Mouse (Mus musculus) embryonic facial prominence, embryonic 15.5 days (tissue): ENCODE results near the gene Rad18. TPM values are rescaled to one million over a fixed set of nuclear protein-coding genes. Genes with fewer than 3 reads are reported as not detected.
"Not testable (repeated sequence)": the region's sequence is repeated elsewhere in the genome, so short reads cannot be mapped to it uniquely, and the experiment has no call there.

Experiments used
- ATAC-seq: fragments of 200-750 bp; cut with Nextera tagmentation; 2 replicates; pipeline ENCODE4 v1.8.0; 2017; ENCODE audit warnings: low read depth, moderate TSS enrichment; ENCODE audit not compliant: insufficient number of reproducible peaks, low FRiP score, low TSS enrichment
- H3K27ac ChIP-seq: fragments of 300-500 bp; sonication (generic); replicated peaks from 2 replicates; pipeline ENCODE4 v1.5.1; 2015; ENCODE audit warnings: mild to moderate bottlenecking, inconsistent platforms
- H3K27me3 ChIP-seq: fragments of 300-500 bp; sonication (generic); 2 replicates; pipeline ENCODE4 v1.6.1; 2015; ENCODE audit warnings: inconsistent platforms
- H3K36me3 ChIP-seq: fragments of 300-500 bp; sonication (generic); 2 replicates; pipeline ENCODE4 v1.6.1; 2015; ENCODE audit warnings: mild to moderate bottlenecking, inconsistent platforms
- H3K4me1 ChIP-seq: fragments of 300-500 bp; sonication (generic); 2 replicates; pipeline ENCODE4 v1.6.1; 2015; ENCODE audit warnings: inconsistent platforms
- H3K4me2 ChIP-seq: fragments of 300-500 bp; sonication (generic); replicated peaks from 2 replicates; pipeline ENCODE4 v1.6.1; 2015; ENCODE audit warnings: mild to moderate bottlenecking, inconsistent platforms
- H3K4me3 ChIP-seq: fragments of 300-500 bp; sonication (generic); replicated peaks from 2 replicates; pipeline ENCODE4 v1.5.1; 2015; ENCODE audit warnings: mild to moderate bottlenecking, inconsistent platforms
- H3K9ac ChIP-seq: fragments of 300-500 bp; sonication (generic); 2 replicates; pipeline ENCODE4 v1.6.1; 2015; ENCODE audit warnings: inconsistent platforms
- H3K9me3 ChIP-seq: fragments of 300-500 bp; sonication (generic); replicated peaks from 2 replicates; pipeline ENCODE4 v1.6.1; 2016; ENCODE audit warnings: inconsistent platforms
- WGBS: fragments of 180-500 bp; shearing (Covaris S2); methylation state at CpG from one replicate; pipeline ENCODE4 v1.1.7; 2015; 5-methylcytosine and 5-hydroxymethylcytosine counted together
- polyA plus RNA-seq: library from polyadenylated mRNA; unstranded; fragments of >200 nt; fragmentation: Nextera tagmentation; extraction: Ambion mirVana; gene quantifications from 2 replicates; pipeline ENCODE4 v1.2.1, GENCODE M21; 2015

Rad18 gene
- polyA plus RNA-seq, 1 experiment from 2014 or later, result 30.2 TPM

- no peaks in the 10 kb centered on the region; the same call in 1 of the 2 replicates for H3K36me3 ChIP-seq
- no peak overlapping the region for H3K4me2 ChIP-seq
- H3K27ac ChIP-seq, result no peak overlapping the region
- ATAC-seq, result no peak
- no peaks in the 10 kb centered on the region for H3K9me3 ChIP-seq
- WGBS, result 89% methylated on average over 4 of the region's 4 CpGs
- H3K4me1 ChIP-seq, result peaks cover 12% of the 10 kb centered on the region
- H3K4me3 ChIP-seq, result no peak overlapping the region
- no peak overlapping the region for H3K9ac ChIP-seq
- no peaks in the 10 kb centered on the region for H3K27me3 ChIP-seq
Observed at GRCm38 (mm10) chr6:112725468-112725867, 29.0 kb upstream of the Rad18 start.

- H3K27ac ChIP-seq, result no peak overlapping the region
- no peaks in the 10 kb centered on the region for H3K27me3 ChIP-seq
- no peak overlapping the region for H3K9ac ChIP-seq
- H3K4me3 ChIP-seq, result no peak overlapping the region
- no peak overlapping the region for H3K4me2 ChIP-seq
- no peaks in the 10 kb centered on the region for H3K9me3 ChIP-seq
- no peaks in the 10 kb centered on the region for H3K4me1 ChIP-seq
- ATAC-seq, result no peak
- no peaks in the 10 kb centered on the region; the same call in 1 of the 2 replicates for H3K36me3 ChIP-seq
- WGBS, result 83% methylated on average over 5 of the region's 5 CpGs
Observed at GRCm38 (mm10) chr6:112720409-112721080, 24.1 kb upstream of the Rad18 start.

DNA sequence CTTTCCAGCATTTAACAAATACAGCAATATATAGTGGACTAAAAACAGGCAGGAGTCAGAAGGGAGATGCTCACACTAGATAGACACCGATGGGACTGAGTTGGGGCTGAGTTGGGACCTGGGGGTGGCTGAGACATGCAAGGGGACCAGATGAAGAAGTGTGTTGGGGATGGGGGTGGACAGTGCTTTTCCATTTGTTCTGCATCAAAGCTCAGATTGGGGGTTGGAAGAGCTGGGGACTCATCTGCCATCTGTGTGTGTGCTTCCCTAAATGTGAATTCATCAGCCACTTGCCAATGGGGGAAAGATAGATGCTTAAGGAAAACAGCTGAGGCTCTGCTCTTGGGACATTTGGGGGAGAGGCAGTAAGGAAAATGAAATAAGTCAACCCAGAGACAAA is 23.5 kb upstream of the Rad18 start:
- Histone ChIP-seq H3K9ac (no peak overlapping the region), H3K27me3 (no peaks in the 10 kb centered on the region), H3K36me3 (no peaks in the 10 kb centered on the region; the same call in 1 of the 2 replicates), H3K4me3 (no peak overlapping the region), H3K4me1 (no peaks in the 10 kb centered on the region), H3K9me3 (no peaks in the 10 kb centered on the region), H3K4me2 (no peak overlapping the region), H3K27ac (no peak overlapping the region)
- no peak for ATAC-seq
- WGBS, result 98% methylated on average over 1 of the region's 1 CpGs

DNA sequence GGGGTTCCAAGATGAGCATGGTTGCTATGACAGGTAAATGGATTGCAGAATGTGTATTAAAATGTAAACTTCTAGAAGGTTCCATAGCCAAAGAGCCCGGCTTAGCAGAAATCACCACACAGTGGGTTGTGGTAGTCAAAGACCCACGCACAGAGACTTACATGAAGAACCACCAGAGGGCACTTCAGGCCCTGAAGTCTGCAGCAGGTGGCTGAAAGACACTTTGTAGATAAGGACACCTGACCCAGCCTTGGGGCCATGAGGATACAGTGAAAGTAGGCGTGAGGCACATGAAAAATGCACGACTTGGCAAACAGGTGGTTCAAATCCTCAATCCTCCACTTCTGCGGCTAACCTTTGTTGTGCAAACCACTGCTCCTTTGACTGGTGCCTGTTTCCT is 20.7 kb upstream of the Rad18 start:
- Histone ChIP-seq H3K27me3 (no peaks in the 10 kb centered on the region), H3K27ac (no peak overlapping the region), H3K9ac (no peak overlapping the region), H3K4me1 (no peaks in the 10 kb centered on the region), H3K4me3 (no peak overlapping the region), H3K36me3 (no peaks in the 10 kb centered on the region), H3K9me3 (no peaks in the 10 kb centered on the region), H3K4me2 (no peak overlapping the region)
- 50% methylated on average over 5 of the region's 5 CpGs for WGBS
- ATAC-seq, result no peak

DNA sequence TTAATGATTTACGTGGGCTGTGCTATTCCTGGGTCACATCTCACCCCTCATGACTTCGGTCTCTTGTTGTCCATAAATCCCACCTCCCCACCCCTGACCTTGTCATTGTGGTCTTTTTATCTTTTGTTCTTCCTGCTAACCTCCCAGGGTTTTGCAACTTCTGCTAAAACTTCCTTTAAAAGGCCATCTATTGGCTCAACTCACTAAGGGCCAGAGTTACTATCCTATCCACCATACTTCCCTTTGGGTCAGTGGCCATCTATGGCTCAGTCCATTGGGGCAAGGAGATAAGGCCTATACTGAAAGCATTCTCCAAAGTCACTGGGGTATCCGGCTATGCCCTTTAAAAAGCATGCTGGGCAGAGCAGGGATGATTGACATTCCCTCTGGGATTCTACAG is 17.5 kb upstream of the Rad18 start:
- ATAC-seq, result no peak
- H3K36me3 ChIP-seq, result no peaks in the 10 kb centered on the region
- H3K9me3 ChIP-seq, result no peaks in the 10 kb centered on the region
- no peaks in the 10 kb centered on the region for H3K27me3 ChIP-seq
- no peak overlapping the region for H3K4me2 ChIP-seq
- no peak overlapping the region for H3K27ac ChIP-seq
- H3K9ac ChIP-seq, result no peak overlapping the region
- no peaks in the 10 kb centered on the region for H3K4me1 ChIP-seq
- H3K4me3 ChIP-seq, result no peak overlapping the region
- WGBS, result 86% methylated on average over 3 of the region's 3 CpGs

GRCm38 (mm10) chr6:112702296-112702695 is 5.8 kb upstream of the Rad18 start:
- not testable (repeated sequence) for H3K36me3 ChIP-seq, H3K27ac ChIP-seq, H3K4me1 ChIP-seq, H3K4me2 ChIP-seq, H3K4me3 ChIP-seq, H3K9me3 ChIP-seq, H3K27me3 ChIP-seq, H3K9ac ChIP-seq, ATAC-seq
- 81% methylated on average over 4 of the region's 4 CpGs for WGBS

GRCm38 (mm10) chr6:112700392-112700791 is 3.9 kb upstream of the Rad18 start:
- Histone ChIP-seq H3K36me3 (no peaks in the 10 kb centered on the region), H3K9me3 (no peaks in the 10 kb centered on the region), H3K9ac (no peak overlapping the region), H3K4me3 (no peak overlapping the region), H3K4me2 (no peak overlapping the region), H3K27me3 (no peaks in the 10 kb centered on the region), H3K4me1 (peaks cover 11% of the 10 kb centered on the region), H3K27ac (no peak overlapping the region)
- 0% methylated on average over 1 of the region's 1 CpGs for WGBS
- ATAC-seq, result no peak

- Histone ChIP-seq H3K9me3 (no peaks in the 10 kb centered on the region), H3K27ac (no peak overlapping the region), H3K9ac (no peak overlapping the region), H3K4me1 (peaks cover 15% of the 10 kb centered on the region), H3K4me2 (no peak overlapping the region), H3K36me3 (no peaks in the 10 kb centered on the region), H3K27me3 (no peaks in the 10 kb centered on the region), H3K4me3 (no peak overlapping the region)
- 52% methylated on average over 1 of the region's 1 CpGs for WGBS
- ATAC-seq, result no peak
Observed at GRCm38 (mm10) chr6:112699115-112699514, 2.6 kb upstream of the Rad18 start.

DNA sequence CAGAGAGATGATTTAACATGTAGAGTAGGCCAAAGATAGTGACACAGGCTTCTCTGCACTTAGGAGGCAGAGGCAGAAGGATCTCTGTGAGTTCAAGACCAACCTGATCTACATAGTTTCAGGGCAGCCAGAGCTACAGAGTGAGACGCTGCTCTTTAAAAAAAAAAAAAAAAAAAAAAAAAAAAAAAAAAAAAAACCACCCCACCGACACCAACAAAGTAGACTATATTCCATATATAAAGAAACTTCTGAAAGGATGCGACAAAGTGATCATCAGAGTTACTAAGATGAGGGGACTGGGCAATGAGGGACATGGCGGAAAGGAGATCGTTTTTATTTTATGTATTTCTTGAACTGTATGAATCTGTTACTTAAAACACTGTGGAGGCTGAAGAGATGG is 2.0 kb downstream of the Rad18 start:
- 96% methylated on average over 5 of the region's 5 CpGs for WGBS

GRCm38 (mm10) chr6:112691523-112691922 is 5.0 kb downstream of the Rad18 start:
- no peaks in the 10 kb centered on the region for H3K27me3 ChIP-seq
- H3K36me3 ChIP-seq, result peaks cover 14% of the 10 kb centered on the region
- H3K27ac ChIP-seq, result no peak overlapping the region
- H3K4me2 ChIP-seq, result no peak overlapping the region
- no peaks in the 10 kb centered on the region for H3K9me3 ChIP-seq
- H3K4me1 ChIP-seq, result peaks cover 11% of the 10 kb centered on the region
- no peak for ATAC-seq
- H3K4me3 ChIP-seq, result no peak overlapping the region
- H3K9ac ChIP-seq, result no peak overlapping the region
- WGBS, result 100% methylated on average over 1 of the region's 1 CpGs

More for the DNA sequence above, 2.0 kb downstream of the Rad18 start:
- Histone ChIP-seq H3K36me3 (peaks cover 14% of the 10 kb centered on the region), H3K27ac (no peak overlapping the region), H3K9me3 (no peaks in the 10 kb centered on the region), H3K4me2 (no peak overlapping the region), H3K4me1 (peaks cover 15% of the 10 kb centered on the region), H3K9ac (no peak overlapping the region), H3K27me3 (no peaks in the 10 kb centered on the region), H3K4me3 (no peak overlapping the region)
- ATAC-seq, result no peak

DNA sequence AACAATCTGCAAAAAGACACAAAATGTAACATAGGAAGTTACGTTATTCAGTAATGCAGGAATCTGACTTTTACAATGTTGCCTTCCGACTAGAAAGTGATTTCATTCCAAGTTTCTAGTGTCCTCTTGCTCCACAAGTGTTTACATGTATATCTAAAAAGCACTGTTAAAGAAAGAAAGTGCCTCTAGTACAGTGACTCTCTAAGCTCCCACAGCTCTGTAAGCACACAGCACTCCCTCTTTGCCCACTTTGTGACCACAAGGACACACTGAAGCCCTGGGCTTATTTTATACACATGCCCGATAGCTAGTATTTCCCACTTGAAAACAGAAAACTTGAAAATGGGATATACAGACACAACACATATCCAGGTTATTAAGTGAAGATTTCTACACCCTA is 8.5 kb downstream of the Rad18 start:
- H3K4me2 ChIP-seq, result no peak overlapping the region
- WGBS, result 91% methylated on average over 3 of the region's 3 CpGs
- no peak for ATAC-seq
- H3K4me3 ChIP-seq, result no peak overlapping the region
- H3K9ac ChIP-seq, result no peak overlapping the region
- H3K36me3 ChIP-seq, result peaks cover 14% of the 10 kb centered on the region
- no peak overlapping the region for H3K27ac ChIP-seq
- H3K4me1 ChIP-seq, result no peaks in the 10 kb centered on the region
- H3K27me3 ChIP-seq, result no peaks in the 10 kb centered on the region
- no peaks in the 10 kb centered on the region for H3K9me3 ChIP-seq

GRCm38 (mm10) chr6:112686485-112686884 is 10.0 kb downstream of the Rad18 start:
- H3K4me1 ChIP-seq, result no peaks in the 10 kb centered on the region
- no peak overlapping the region for H3K4me3 ChIP-seq
- no peaks in the 10 kb centered on the region for H3K27me3 ChIP-seq
- H3K27ac ChIP-seq, result no peak overlapping the region
- H3K4me2 ChIP-seq, result no peak overlapping the region
- no peak for ATAC-seq
- 66% methylated on average over 7 of the region's 7 CpGs for WGBS
- peaks cover 16% of the 10 kb centered on the region for H3K36me3 ChIP-seq
- no peak overlapping the region for H3K9ac ChIP-seq
- H3K9me3 ChIP-seq, result no peaks in the 10 kb centered on the region
